Mouse (Mus musculus) cerebellum, adult 11-12 months (tissue): ENCODE data around the gene Praf2.
A peak's percentile ranks its signal among the peaks of the same experiment; 100 is the strongest.
"Not testable (repeated sequence)": the region's sequence is repeated elsewhere in the genome, so short reads cannot be mapped to it uniquely, and the experiment has no call there.

ENCODE experiments used
- DNase-seq: peaks from one replicate; pipeline ENCODE4 v3.0.0; 2022

The Praf2 gene

GRCm38 (mm10) chrX:7740082-7740819, 12.0 kb downstream of the Praf2 start:
- peak; percentile 41 for DNase-seq

- peak; percentile 72 for DNase-seq
Observed at GRCm38 (mm10) chrX:7741103-7741502, 12.9 kb downstream of the Praf2 start.

GRCm38 (mm10) chrX:7743470-7743869, 15.2 kb downstream of the Praf2 start:
- no peak for DNase-seq

- DNase-seq: no peak
Observed at GRCm38 (mm10) chrX:7744940-7745339, 16.7 kb downstream of the Praf2 start.

- DNase-seq: no peak
Observed at GRCm38 (mm10) chrX:7745429-7745828, 17.2 kb downstream of the Praf2 start.

GRCm38 (mm10) chrX:7750432-7751116, 22.3 kb downstream of the Praf2 start, which contains the start of gene Ccdc120:
Gene Ccdc120 (minus strand): TSS chrX:7750905.
- peak; percentile 88 for DNase-seq

- DNase-seq: not testable (repeated sequence)
Observed at GRCm38 (mm10) chrX:7753627-7754026, 25.4 kb downstream of the Praf2 start.

- DNase-seq: peak; percentile 96
Observed at GRCm38 (mm10) chrX:7762137-7762920, 34.1 kb downstream of the Praf2 start, which contains the start of gene Tfe3. Gene Tfe3 (plus strand): TSS chrX:7762560.

GRCm38 (mm10) chrX:7762921-7763197, 34.6 kb downstream of the Praf2 start:
- DNase-seq: no peak

- no peak for DNase-seq
Observed at GRCm38 (mm10) chrX:7763631-7764393, 35.6 kb downstream of the Praf2 start.

GRCm38 (mm10) chrX:7764657-7765280, 36.5 kb downstream of the Praf2 start:
- DNase-seq: no peak

- no peak for DNase-seq
Observed at GRCm38 (mm10) chrX:7765281-7765670, 37.0 kb downstream of the Praf2 start.

GRCm38 (mm10) chrX:7765764-7766163, 37.5 kb downstream of the Praf2 start:
- DNase-seq: peak; percentile 37

- DNase-seq: no peak
Observed at GRCm38 (mm10) chrX:7769302-7770017, 41.2 kb downstream of the Praf2 start.

GRCm38 (mm10) chrX:7772766-7773165, 44.5 kb downstream of the Praf2 start:
- DNase-seq: no peak

- DNase-seq: no peak
Observed at GRCm38 (mm10) chrX:7775501-7776205, 47.4 kb downstream of the Praf2 start.

- no peak for DNase-seq
Observed at GRCm38 (mm10) chrX:7776329-7777082, 48.3 kb downstream of the Praf2 start.

- DNase-seq: no peak
Observed at GRCm38 (mm10) chrX:7778450-7779244, 50.4 kb downstream of the Praf2 start.

- no peak for DNase-seq
Observed at GRCm38 (mm10) chrX:7779294-7779693, 51.1 kb downstream of the Praf2 start.
